Mouse (Mus musculus): ENCODE data around the gene Gabarap. TPM values are rescaled to one million over a fixed set of nuclear protein-coding genes. Genes with fewer than 3 reads are reported as not detected.

Gabarap gene
- polyA plus RNA-seq, 1 experiment from 2014 or later, result 670 TPM

DNA sequence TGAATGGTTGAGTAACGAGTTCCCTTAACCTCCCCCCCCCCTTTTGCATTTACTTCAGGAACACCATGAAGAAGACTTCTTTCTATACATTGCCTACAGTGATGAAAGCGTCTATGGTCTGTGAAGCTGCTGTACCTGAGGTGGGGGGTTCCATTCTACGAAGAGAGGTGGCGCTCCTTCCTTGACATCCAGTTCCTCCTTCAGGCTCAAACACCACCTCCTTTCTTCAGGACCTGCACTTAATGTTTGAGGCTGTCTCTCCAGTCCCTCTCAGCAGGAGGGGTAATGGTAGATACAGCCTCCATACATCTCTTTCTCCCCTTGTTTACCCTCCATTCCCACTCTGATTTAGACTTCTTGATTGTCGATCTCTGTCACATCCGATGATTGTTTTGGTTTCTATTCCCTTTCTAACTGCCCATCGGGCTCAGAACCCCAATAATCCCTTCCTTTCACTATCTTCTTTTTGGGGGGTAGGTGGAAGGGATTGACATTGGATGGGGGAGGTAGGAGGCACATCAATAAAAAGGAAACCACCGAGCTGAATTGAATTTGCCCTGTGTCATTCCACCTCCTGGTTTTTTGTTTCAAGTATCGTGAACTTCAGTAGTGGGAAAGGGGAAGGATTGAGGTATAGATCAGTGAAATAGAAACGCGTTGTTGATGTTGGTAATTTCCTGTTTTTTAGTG is 3.6 kb downstream of the Gabarap start:
- WGBS, result 88% methylated on average over 11 of the region's 11 CpGs
- Histone ChIP-seq H3K27me3 (no peaks in the 10 kb centered on the region), H3K36me3 (ENCODE audit: poor library complexity, severe bottlenecking) (peaks cover 44% of the 10 kb centered on the region), H3K4me1 (peaks cover 41% of the 10 kb centered on the region), H3K27ac (no peak overlapping the region), H3K9ac (no peak overlapping the region), H3K4me2 (peak overlapping the region; percentile 67; the same call in 1 of the 2 replicates), H3K9me3 (replicated peaks) (no peaks in the 10 kb centered on the region), H3K4me3 (peak overlapping the region; percentile 4; the same call in 1 of the 2 replicates)
- ATAC-seq, result no peak

DNA sequence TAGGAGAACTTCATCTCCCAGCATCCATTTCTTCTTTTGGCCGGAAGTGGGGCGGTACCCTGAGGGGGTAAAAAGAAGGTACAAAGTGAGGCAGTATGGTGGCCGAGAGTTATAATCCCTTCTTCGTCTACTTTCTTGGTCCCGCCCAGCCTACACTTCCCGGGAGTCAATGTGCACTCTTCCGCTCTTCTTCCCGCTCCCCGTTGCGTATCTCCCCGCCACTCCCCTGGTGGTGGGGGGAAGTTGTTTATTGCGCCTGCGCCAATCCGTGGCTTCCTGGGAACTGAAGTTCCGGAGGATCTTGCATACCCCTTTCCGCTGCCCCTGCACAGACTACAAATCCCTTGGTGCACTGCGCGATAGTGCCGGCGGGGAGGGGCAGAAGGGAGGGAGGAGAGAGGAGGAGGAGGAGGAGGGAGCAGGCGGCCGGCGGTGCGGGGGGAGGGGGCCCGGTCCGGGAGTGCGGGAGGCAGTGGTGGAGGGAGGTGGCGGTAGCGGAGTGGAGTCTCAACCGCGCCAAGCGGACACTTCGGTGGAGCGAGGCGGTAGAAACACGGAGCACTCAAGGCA is 4.5 kb downstream of the Gabarap start, which contains the start of gene Phf23:
Gene Phf23, plus strand, starts transcription at position 387 of the 570 bp plus-strand sequence.
- Histone ChIP-seq H3K4me2 (peak within 1 kb of the TSS; percentile 67), H3K27me3 (no peaks in the 10 kb centered on the region), H3K27ac (peak within 1 kb of the TSS; percentile 96), H3K36me3 (ENCODE audit: poor library complexity, severe bottlenecking) (peaks cover 42% of the 10 kb centered on the region), H3K9me3 (replicated peaks) (no peaks in the 10 kb centered on the region), H3K4me3 (peak within 1 kb of the TSS; percentile 96), H3K4me1 (peaks cover 43% of the 10 kb centered on the region), H3K9ac (peak within 1 kb of the TSS; percentile 95)
- ATAC-seq, result peak; percentile 86
- 1% methylated on average over 36 of the region's 36 CpGs for WGBS

DNA sequence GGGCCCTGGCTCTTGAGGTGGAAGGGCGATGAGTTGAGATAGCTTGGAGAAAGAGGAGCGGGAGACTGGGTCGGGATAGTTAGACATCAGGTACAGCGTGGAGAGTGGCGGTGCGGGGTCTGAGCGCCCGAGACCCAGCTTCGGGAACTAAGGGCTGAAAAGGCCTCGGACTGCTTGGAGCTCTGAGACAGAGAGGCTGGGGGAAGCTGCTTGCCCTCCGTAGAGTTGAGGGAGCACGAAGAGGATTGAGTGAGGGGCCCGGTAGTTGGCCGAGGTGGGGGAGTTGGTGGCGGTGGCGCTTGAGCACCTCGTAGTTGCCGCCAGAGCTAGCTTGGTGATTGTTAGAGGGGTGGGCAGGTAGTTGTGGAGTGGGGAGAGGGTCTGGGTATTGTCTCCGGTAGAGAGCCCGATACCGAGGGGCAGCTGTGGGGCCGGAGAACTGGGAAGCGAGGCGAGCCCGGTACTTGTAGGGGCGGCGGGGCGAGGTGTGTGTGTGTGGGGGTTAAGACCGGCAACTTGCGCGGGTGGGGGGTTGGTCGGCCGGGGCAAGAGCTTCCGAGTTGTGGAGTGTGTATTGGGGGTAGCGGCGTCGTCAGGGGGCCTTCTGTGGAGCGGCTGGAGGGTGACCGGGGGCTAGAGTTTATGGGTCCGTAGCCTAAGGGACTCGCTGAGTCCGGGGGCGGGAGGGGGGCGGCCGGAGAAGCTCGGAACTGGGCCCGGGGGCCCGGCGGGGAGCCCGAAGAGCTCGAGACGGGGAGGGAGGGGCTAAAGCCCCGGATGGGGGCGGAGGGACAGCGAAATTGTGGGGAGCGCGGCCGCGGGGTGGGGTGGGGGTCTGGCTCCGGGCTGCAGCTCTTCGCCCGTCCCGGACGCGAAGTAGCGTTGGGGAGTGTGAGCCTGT is 5.5 kb downstream of the Gabarap start:
- 1% methylated on average over 62 of the region's 66 CpGs for WGBS
- no peaks in the 10 kb centered on the region for H3K9me3 ChIP-seq (replicated peaks)
- no peaks in the 10 kb centered on the region for H3K27me3 ChIP-seq
- peak; percentile 0; the same call in 1 of the 2 replicates for ATAC-seq
- peak overlapping the region; percentile 95 for H3K9ac ChIP-seq
- H3K27ac ChIP-seq, result peak overlapping the region; percentile 96
- peaks cover 45% of the 10 kb centered on the region for H3K4me1 ChIP-seq
- peak overlapping the region; percentile 67 for H3K4me2 ChIP-seq
- peaks cover 42% of the 10 kb centered on the region for H3K36me3 ChIP-seq (ENCODE audit: poor library complexity, severe bottlenecking)
- peak overlapping the region; percentile 96 for H3K4me3 ChIP-seq

DNA sequence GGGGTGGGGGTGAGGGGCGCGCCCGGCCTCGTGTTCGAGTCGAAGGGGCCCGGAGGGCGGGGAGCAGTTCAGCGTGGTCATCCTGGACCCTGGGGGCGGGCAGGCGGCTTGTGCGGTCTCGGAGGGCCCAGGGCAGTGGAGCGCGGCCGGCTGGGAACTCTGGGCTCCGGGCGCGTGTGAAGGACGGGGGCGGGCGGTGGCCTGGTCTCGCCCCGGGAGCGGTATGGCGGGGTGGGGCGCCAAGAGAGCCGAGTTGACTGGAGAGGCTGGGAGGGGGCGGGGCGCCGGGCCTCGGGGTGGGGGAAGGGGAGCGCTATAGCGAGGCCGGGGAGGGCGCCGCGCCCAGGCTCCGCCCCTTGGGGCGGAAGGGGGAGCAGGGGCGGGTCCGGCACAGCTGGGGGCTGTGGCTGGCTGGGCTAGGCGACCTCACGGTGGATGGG is 6.1 kb downstream of the Gabarap start:
- ATAC-seq, result peak; percentile 14; the same call in 1 of the 2 replicates
- WGBS, result under 1% methylated on average over 31 of the region's 44 CpGs
- Histone ChIP-seq H3K9ac (peak overlapping the region; percentile 95), H3K27ac (peak overlapping the region; percentile 96), H3K4me3 (peak overlapping the region; percentile 96), H3K27me3 (no peaks in the 10 kb centered on the region), H3K36me3 (ENCODE audit: poor library complexity, severe bottlenecking) (peaks cover 42% of the 10 kb centered on the region), H3K9me3 (replicated peaks) (no peaks in the 10 kb centered on the region), H3K4me2 (peak overlapping the region; percentile 67), H3K4me1 (peaks cover 50% of the 10 kb centered on the region)

DNA sequence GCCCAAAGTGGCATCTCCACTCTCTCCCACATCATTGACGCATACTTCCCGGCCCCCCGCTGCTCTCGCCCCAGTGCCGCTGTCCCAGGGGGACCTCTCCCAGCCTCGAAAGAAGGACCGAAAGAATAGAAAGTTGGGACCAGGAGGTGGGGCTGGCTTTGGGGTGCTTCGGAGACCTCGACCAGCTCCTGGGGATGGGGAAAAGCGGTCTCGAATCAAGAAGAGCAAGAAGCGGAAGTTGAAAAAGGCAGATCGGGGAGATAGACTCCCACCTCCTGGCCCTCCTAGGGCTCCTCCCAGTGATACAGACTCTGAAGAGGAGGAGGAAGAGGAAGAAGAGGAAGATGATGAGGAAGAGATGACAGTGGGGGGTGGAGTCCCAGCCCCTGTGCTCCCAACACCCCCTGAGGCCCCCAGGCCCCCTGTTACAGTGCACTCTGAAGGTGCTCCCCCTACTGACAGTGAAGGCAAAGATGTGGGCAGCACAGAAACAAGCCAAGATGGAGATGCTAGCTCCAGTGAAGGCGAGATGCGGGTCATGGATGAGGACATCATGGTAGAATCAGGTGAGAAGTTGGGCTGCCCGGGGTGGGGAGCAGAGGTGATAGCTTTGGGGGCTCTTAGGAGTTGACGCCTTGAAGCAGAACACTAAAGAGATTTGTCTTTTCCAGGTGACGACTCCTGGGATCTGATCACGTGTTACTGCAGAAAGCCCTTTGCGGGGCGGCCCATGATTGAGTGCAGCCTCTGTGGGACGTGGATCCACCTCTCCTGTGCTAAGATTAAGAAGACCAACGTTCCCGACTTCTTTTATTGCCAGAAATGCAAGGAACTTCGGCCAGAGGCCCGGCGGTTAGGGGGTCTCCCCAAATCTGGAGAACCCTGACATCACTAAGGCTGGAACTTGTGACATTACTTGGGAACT is 7.9 kb downstream of the Gabarap start:
- Histone ChIP-seq H3K9ac (no peak overlapping the region), H3K4me3 (no peak overlapping the region), H3K36me3 (ENCODE audit: poor library complexity, severe bottlenecking) (peaks cover 36% of the 10 kb centered on the region), H3K9me3 (replicated peaks) (no peaks in the 10 kb centered on the region), H3K4me2 (peak overlapping the region; percentile 10; the same call in 1 of the 2 replicates), H3K27me3 (no peaks in the 10 kb centered on the region), H3K4me1 (peaks cover 57% of the 10 kb centered on the region), H3K27ac (no peak overlapping the region)
- ATAC-seq, result no peak
- WGBS, result 92% methylated on average over 27 of the region's 27 CpGs

DNA sequence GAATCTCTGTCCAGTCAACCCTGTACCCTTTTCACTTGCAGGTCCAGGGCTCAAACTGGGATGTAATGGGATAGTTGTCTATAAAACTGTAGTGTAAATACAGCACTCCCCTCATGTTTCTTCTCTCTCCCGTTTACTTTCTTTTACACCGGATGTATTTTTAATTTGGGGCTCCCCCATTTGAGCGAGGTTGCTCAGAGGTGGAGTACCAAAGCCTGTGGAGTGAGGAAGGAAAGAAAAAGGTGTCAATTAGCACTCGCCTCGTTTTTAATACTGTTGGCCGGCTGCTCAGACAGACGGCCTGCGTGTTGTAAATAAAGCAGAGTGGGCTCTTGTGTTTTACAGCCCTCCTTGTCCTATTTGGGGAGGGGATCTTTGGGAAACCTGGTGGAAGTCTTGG is 8.7 kb downstream of the Gabarap start:
- peak overlapping the region; percentile 88; the same call in 1 of the 2 replicates for H3K4me2 ChIP-seq
- ATAC-seq, result no peak
- H3K36me3 ChIP-seq (ENCODE audit: poor library complexity, severe bottlenecking), result peaks cover 30% of the 10 kb centered on the region
- no peaks in the 10 kb centered on the region for H3K27me3 ChIP-seq
- 83% methylated on average over 8 of the region's 8 CpGs for WGBS
- peak overlapping the region; percentile 69 for H3K4me3 ChIP-seq
- H3K9ac ChIP-seq, result no peak overlapping the region
- no peaks in the 10 kb centered on the region for H3K9me3 ChIP-seq (replicated peaks)
- peaks cover 58% of the 10 kb centered on the region for H3K4me1 ChIP-seq
- H3K27ac ChIP-seq, result 0 out of 2 replicates have a peak overlapping the region, but pooled peaks have one; percentile 62

DNA sequence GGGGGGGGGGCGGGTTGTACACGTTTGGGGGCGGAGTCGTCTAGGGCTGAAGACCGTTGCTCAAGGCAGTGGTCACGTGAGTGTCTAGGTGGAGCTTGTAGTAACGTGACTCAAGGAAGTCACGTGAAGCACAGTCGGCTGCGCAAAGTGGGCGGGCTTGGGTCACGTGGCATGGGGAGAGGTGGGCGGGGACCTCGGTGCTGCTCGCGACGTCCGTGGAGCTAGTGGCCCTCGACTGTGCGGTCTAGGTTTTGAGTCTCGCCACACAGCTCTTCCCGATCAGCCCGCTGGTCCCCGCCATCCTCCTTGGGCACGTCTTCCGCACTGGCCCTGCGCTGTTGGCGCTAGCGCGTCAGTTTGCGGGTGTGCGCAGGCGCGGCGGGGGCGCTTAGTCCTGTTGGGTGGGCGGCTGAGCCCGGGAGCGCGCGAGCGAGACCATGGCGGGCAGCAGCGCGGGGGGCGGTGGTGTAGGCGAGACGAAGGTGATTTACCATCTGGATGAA is 9.5 kb downstream of the Gabarap start, which contains the start of gene Dvl2:
Gene Dvl2, plus strand, starts transcription at position 200 of the 503 bp plus-strand sequence.
- peak; percentile 67 for ATAC-seq
- WGBS, result under 1% methylated on average over 48 of the region's 48 CpGs
- no peaks in the 10 kb centered on the region for H3K27me3 ChIP-seq
- H3K4me1 ChIP-seq, result peaks cover 53% of the 10 kb centered on the region
- H3K36me3 ChIP-seq (ENCODE audit: poor library complexity, severe bottlenecking), result peaks cover 38% of the 10 kb centered on the region
- H3K4me2 ChIP-seq, result peak within 1 kb of the TSS; percentile 88
- peak within 1 kb of the TSS; percentile 86 for H3K9ac ChIP-seq
- H3K9me3 ChIP-seq (replicated peaks), result no peaks in the 10 kb centered on the region
- peak within 1 kb of the TSS; percentile 69 for H3K4me3 ChIP-seq
- H3K27ac ChIP-seq, result peak within 1 kb of the TSS; percentile 95

DNA sequence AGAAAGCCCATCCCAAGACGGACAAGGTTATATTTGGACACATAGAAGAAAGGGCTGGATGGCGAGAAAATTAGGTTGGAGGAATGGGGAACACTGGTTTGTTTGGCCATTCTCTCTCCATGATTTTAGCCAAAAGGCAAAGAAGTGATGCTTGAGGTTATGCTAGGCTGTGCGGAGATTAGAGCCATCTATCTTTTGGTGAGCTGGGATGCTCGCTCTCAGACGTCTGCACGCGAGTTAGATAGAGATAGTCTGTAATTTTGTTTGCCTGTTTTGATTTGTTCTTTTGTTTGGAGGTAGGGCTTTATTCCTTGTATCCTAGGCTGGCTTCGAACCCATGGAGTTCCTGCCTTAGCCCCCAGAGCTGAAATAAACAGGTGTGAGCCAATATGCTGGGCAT is 10.2 kb downstream of the Gabarap start:
- H3K9ac ChIP-seq, result peak overlapping the region; percentile 86
- no peak for ATAC-seq
- peak overlapping the region; percentile 88 for H3K4me2 ChIP-seq
- no peaks in the 10 kb centered on the region for H3K27me3 ChIP-seq
- 16% methylated on average over 8 of the region's 8 CpGs for WGBS
- H3K36me3 ChIP-seq (ENCODE audit: poor library complexity, severe bottlenecking), result peaks cover 45% of the 10 kb centered on the region
- peak overlapping the region; percentile 95 for H3K27ac ChIP-seq
- peak overlapping the region; percentile 69 for H3K4me3 ChIP-seq
- H3K9me3 ChIP-seq (replicated peaks), result no peaks in the 10 kb centered on the region
- H3K4me1 ChIP-seq, result peaks cover 53% of the 10 kb centered on the region

DNA sequence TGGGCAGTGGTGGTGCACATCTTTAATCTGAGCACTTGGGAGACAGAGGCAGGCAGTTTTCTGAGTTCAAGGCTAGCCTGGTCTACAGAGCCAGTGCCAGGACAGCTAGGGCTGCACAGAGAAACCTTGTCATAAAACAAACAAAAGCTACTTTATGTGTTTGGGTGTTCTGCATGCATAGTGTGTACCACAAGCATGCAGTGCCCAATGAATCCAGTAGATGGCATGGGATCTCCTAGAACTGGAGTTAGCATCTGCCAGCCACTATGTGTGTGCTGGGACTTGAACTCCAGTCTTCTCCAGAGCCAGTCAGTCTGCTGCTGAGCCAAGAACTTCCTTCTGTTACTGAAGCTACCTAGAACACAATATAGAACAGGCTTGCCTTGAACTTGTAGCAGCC is 10.9 kb downstream of the Gabarap start:
- no peak for ATAC-seq
- Histone ChIP-seq H3K4me2 (peak overlapping the region; percentile 88), H3K4me1 (peaks cover 53% of the 10 kb centered on the region), H3K9ac (peak overlapping the region; percentile 86), H3K4me3 (peak overlapping the region; percentile 69), H3K27me3 (no peaks in the 10 kb centered on the region), H3K27ac (no peak overlapping the region), H3K9me3 (replicated peaks) (no peaks in the 10 kb centered on the region), H3K36me3 (ENCODE audit: poor library complexity, severe bottlenecking) (peaks cover 52% of the 10 kb centered on the region)

DNA sequence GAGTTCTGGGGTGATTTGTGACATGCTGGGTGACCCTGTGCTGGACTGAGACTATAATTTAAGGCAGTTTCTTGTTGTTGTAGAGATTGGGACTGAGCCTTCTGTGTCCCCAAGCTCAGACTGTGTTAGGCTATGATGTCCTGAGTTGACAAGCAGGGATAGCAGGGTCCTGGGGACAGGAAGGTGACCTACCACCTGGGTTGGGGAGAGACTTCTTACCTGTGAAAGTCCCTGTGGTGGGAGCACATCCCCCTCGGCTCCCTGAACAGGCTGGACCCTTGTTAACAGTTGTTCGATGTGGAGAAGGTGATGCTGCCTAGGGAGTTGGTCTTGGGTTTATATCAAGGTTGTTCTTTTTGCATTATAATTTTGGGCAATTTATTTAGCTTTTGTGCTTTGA is 11.5 kb downstream of the Gabarap start:
- ATAC-seq, result no peak

DNA sequence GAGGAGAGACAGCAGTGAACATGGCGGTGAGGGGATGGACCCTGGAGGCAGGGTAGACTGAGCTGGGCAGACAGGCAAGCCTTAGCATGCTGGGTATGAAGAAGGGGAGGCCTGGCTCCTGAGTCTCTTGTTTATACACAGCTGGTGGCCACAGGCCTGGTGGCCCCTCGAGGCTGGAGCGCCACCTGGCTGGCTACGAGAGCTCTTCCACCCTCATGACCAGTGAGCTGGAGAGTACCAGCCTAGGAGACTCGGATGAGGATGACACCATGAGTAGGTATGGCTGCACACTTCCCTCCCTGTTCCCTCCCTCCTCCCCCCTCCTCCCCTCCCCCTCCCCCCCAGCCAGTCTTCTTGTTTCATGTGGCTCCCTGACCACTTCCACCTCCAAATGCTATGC is 14.6 kb downstream of the Gabarap start:
- ATAC-seq, result no peak
- Histone ChIP-seq H3K4me1 (peaks cover 34% of the 10 kb centered on the region), H3K4me2 (no peak overlapping the region), H3K27me3 (no peaks in the 10 kb centered on the region), H3K4me3 (no peak overlapping the region), H3K9ac (no peak overlapping the region), H3K9me3 (replicated peaks) (no peaks in the 10 kb centered on the region), H3K36me3 (ENCODE audit: poor library complexity, severe bottlenecking) (peaks cover 62% of the 10 kb centered on the region), H3K27ac (no peak overlapping the region)
- WGBS, result 57% methylated on average over 5 of the region's 5 CpGs

More for the DNA sequence above, 11.5 kb downstream of the Gabarap start:
- Histone ChIP-seq H3K9me3 (replicated peaks) (no peaks in the 10 kb centered on the region), H3K4me1 (peaks cover 50% of the 10 kb centered on the region), H3K4me3 (peak overlapping the region; percentile 69), H3K27me3 (no peaks in the 10 kb centered on the region), H3K36me3 (ENCODE audit: poor library complexity, severe bottlenecking) (peaks cover 58% of the 10 kb centered on the region), H3K27ac (no peak overlapping the region), H3K9ac (peak overlapping the region; percentile 34; the same call in 1 of the 2 replicates), H3K4me2 (peak overlapping the region; percentile 88)
- WGBS, result 95% methylated on average over 2 of the region's 2 CpGs

Data from forebrain, embryonic 13.5 days (tissue).